Mouse (Mus musculus) stomach, postnatal 0 days (tissue): ENCODE results near the gene Frem3. TPM values are rescaled to one million over a fixed set of nuclear protein-coding genes. Genes with fewer than 3 reads are reported as not detected.

Source experiments
- ATAC-seq: fragments of 200-750 bp; cut with Nextera tagmentation; 2 replicates; pipeline ENCODE4 v1.8.0; 2017; ENCODE audit not compliant: low FRiP score, low TSS enrichment
- DNase-seq: peaks from one replicate; pipeline ENCODE4 v3.0.0-alpha.2; 2016; ENCODE audit warnings: low spot score
- H3K27ac ChIP-seq: fragments of 300-500 bp; sonication (generic); replicated peaks from 2 replicates; pipeline ENCODE4 v1.5.1; 2014; ENCODE audit warnings: mild to moderate bottlenecking, control low read depth
- H3K27me3 ChIP-seq: fragments of 300-500 bp; sonication (generic); 2 replicates; pipeline ENCODE4 v1.6.1; 2014; ENCODE audit warnings: low read length; ENCODE audit not compliant: control insufficient read depth, insufficient read depth
- H3K36me3 ChIP-seq: fragments of 300-500 bp; sonication (generic); 2 replicates; pipeline ENCODE4 v1.6.1; 2014; ENCODE audit warnings: low read length, mixed read lengths; ENCODE audit not compliant: control insufficient read depth, insufficient read depth
- H3K4me1 ChIP-seq: fragments of 300-500 bp; sonication (generic); replicated peaks from 2 replicates; pipeline ENCODE4 v1.6.1; 2014; ENCODE audit warnings: antibody characterized with exemption; ENCODE audit not compliant: control insufficient read depth, insufficient read depth
- H3K4me2 ChIP-seq: fragments of 300-500 bp; sonication (generic); replicated peaks from 2 replicates; pipeline ENCODE4 v1.6.1; 2014; ENCODE audit warnings: low read depth, mild to moderate bottlenecking, control low read depth, moderate library complexity
- H3K4me3 ChIP-seq: fragments of 300-500 bp; sonication (generic); 2 replicates; pipeline ENCODE4 v1.5.1; 2014; ENCODE audit warnings: low read depth, low read length, control low read depth
- H3K9ac ChIP-seq: fragments of 300-500 bp; sonication (generic); 2 replicates; pipeline ENCODE4 v1.6.1; 2014; ENCODE audit warnings: mild to moderate bottlenecking, low read length, control low read depth, mixed read lengths
- H3K9me3 ChIP-seq: fragments of 300-500 bp; sonication (generic); 2 replicates; pipeline ENCODE4 v1.6.1; 2016; ENCODE audit warnings: low read length; ENCODE audit not compliant: control insufficient read depth
- CTCF ChIP-seq: IDR thresholded peaks from 2 replicates; pipeline ENCODE4 v1.5.1; 2016; ENCODE audit warnings: antibody characterized with exemption, low read depth, mild to moderate bottlenecking, moderate library complexity
- EP300 ChIP-seq: optimal IDR thresholded peaks from 2 replicates; pipeline ENCODE3; 2016; ENCODE audit warnings: antibody characterized with exemption
- WGBS: fragments of 180-500 bp; shearing (Covaris S2); extraction: QIAGEN DNeasy Blood & Tissue Kit; methylation state at CpG from one replicate; pipeline ENCODE4 v1.1.7; 2014; 5-methylcytosine and 5-hydroxymethylcytosine counted together
- polyA plus RNA-seq: library from polyadenylated mRNA; unstranded; fragments of >200 nt; fragmentation: Nextera tagmentation; extraction: Ambion mirVana; gene quantifications from 2 replicates; pipeline ENCODE4 v1.2.1, GENCODE M21; 2015

Gene Frem3
- polyA plus RNA-seq, 1 experiment from 2014 or later, result 0.06 TPM

GRCm38 (mm10) chr8:80577126-80577525 lies 33.8 kb upstream of the Frem3 start:
- Histone ChIP-seq H3K4me2 (no peak overlapping the region), H3K27ac (no peak overlapping the region), H3K4me3 (no peak overlapping the region), H3K9ac (no peak overlapping the region), H3K9me3 (no peaks in the 10 kb centered on the region), H3K27me3 (no peaks in the 10 kb centered on the region), H3K36me3 (no peaks in the 10 kb centered on the region), H3K4me1 (no peaks in the 10 kb centered on the region)
- WGBS, result 51% methylated on average over 2 of the region's 2 CpGs
- TF ChIP-seq CTCF, result no peak
- no peak for TF ChIP-seq EP300
- ATAC-seq, result no peak
- DNase-seq, result no peak

DNA sequence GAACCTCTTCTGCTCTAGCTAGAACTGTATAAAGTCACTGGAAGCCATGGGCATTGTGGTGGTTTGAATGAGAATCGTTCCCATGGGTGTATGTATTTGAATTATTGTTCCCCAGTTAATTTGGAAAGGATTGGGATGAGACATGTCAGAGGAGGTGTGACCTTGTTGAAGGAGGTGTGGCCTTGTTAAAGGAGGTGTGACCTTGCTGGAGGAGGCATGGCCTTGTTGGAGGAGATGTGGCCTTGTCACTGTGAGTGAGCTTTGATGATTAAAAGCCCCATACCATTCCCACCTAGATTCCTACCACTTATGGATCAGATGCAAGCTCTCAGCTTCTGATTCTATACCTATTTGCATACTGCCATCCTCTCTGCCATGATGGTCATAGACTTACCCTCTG lies 31.8 kb upstream of the Frem3 start:
- Histone ChIP-seq H3K27ac (no peak overlapping the region), H3K27me3 (no peaks in the 10 kb centered on the region), H3K4me3 (no peak overlapping the region), H3K4me2 (no peak overlapping the region), H3K9ac (no peak overlapping the region), H3K9me3 (no peaks in the 10 kb centered on the region), H3K4me1 (no peaks in the 10 kb centered on the region), H3K36me3 (no peaks in the 10 kb centered on the region)
- 65% methylated on average over 1 of the region's 1 CpGs for WGBS
- TF ChIP-seq CTCF, result no peak
- TF ChIP-seq EP300, result no peak
- DNase-seq (no peak), ATAC-seq (no peak)

- ATAC-seq (no peak), DNase-seq (no peak)
- H3K27ac ChIP-seq, result no peak overlapping the region
- no peak overlapping the region for H3K4me3 ChIP-seq
- WGBS, result 69% methylated on average over 5 of the region's 5 CpGs
- no peak for TF ChIP-seq EP300
- no peak for TF ChIP-seq CTCF
- no peaks in the 10 kb centered on the region for H3K27me3 ChIP-seq
- H3K9me3 ChIP-seq, result no peaks in the 10 kb centered on the region
- no peak overlapping the region for H3K4me2 ChIP-seq
- H3K9ac ChIP-seq, result no peak overlapping the region
- no peaks in the 10 kb centered on the region for H3K36me3 ChIP-seq
- H3K4me1 ChIP-seq, result no peaks in the 10 kb centered on the region
Observed at GRCm38 (mm10) chr8:80592626-80593025, 18.3 kb upstream of the Frem3 start.

DNA sequence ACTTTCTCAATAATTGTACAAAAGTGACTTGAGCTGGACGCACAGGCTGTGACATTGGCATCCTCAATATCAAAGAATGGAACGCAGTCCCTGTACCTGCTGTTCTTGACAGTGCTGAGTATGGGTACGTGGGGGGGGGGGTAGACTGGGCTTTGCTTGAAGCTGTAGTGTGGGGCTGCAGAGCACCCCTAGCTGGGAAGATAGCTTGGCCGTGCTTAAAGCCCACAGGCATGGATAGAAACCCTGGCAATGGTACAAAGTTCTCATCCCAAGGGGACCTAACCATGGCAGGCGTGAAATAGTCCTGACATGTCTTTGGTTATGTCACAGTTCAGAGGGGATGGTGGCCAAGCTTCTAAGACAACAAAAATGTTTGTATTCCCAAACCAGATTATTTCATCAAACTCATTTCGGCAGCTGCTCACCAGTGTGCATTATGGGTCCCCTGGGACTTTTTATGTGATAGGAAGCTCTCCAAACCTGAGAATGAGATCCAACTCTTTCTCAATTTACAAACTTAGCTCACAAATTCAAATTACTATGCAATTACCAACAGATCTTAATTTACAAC lies 10.2 kb upstream of the Frem3 start:
- no peak for ATAC-seq
- no peak for TF ChIP-seq EP300
- no peak for TF ChIP-seq CTCF
- Histone ChIP-seq H3K4me1 (no peaks in the 10 kb centered on the region), H3K27me3 (no peaks in the 10 kb centered on the region), H3K4me3 (no peak overlapping the region), H3K9ac (no peak overlapping the region), H3K4me2 (no peak overlapping the region), H3K9me3 (no peaks in the 10 kb centered on the region), H3K27ac (no peak overlapping the region), H3K36me3 (no peaks in the 10 kb centered on the region)
- 74% methylated on average over 6 of the region's 6 CpGs for WGBS
- DNase-seq, result no peak

DNA sequence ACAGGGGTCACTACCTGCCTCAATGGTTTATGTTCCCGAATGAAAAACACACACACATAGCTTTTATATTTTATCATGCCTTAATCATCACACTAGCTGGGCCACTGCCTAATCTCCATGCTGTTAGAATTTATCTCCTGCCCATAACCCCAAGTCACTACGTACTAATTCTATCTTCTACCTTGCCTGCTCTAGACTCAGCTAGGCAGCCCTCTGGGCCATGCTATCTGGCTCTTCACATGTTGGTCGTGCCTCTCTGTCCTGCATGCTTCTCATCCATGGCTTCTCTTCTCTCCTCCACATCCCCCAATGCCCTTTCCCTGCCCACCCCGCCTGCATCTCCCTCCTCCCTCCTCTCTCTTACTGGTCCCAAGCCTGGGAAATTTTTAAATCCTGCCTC lies 9.0 kb upstream of the Frem3 start:
- H3K4me2 ChIP-seq, result no peak overlapping the region
- no peak for TF ChIP-seq EP300
- TF ChIP-seq CTCF, result no peak
- no peak overlapping the region for H3K4me3 ChIP-seq
- no peak for ATAC-seq
- H3K9me3 ChIP-seq, result no peaks in the 10 kb centered on the region
- no peaks in the 10 kb centered on the region for H3K36me3 ChIP-seq
- H3K27me3 ChIP-seq, result no peaks in the 10 kb centered on the region
- H3K4me1 ChIP-seq, result no peaks in the 10 kb centered on the region
- no peak for DNase-seq
- WGBS, result 69% methylated on average over 4 of the region's 4 CpGs
- H3K9ac ChIP-seq, result no peak overlapping the region
- no peak overlapping the region for H3K27ac ChIP-seq

DNA sequence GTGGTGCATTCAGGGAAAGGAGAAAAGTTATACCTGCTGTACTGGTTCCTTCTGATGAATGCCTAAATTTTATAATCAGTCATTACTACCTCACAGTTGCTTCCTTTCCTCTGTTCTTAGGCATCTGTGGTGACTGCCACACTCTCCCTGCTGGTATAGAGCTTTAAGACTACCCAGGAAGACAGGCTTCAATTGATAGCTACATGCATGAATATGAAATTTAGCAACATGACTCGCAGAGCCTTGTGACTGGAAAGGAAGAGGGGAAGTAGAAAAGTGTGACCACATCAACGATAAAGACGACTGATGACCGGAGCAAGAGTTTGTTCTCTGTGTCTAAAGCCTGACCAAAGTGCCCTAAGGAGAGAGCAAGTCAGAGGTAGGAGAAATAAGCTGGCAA lies 3.8 kb upstream of the Frem3 start:
- Histone ChIP-seq H3K36me3 (no peaks in the 10 kb centered on the region), H3K4me1 (no peaks in the 10 kb centered on the region), H3K4me3 (no peak overlapping the region), H3K9me3 (no peaks in the 10 kb centered on the region), H3K9ac (no peak overlapping the region), H3K27ac (no peak overlapping the region), H3K27me3 (peaks cover 3% of the 10 kb centered on the region; the same call in 1 of the 2 replicates), H3K4me2 (no peak overlapping the region)
- no peak for TF ChIP-seq CTCF
- TF ChIP-seq EP300, result no peak
- DNase-seq (no peak), ATAC-seq (no peak)
- 83% methylated on average over 4 of the region's 4 CpGs for WGBS
